Mouse (Mus musculus) bone marrow, adult 2 months (tissue): ENCODE measurements around the gene Ppp2ca.

Experiments
- CTCF ChIP-seq: fragments of 200-500 bp; IDR thresholded peaks from 2 replicates; pipeline ENCODE4 v1.5.1; 2011; ENCODE audit warnings: low read length, control low read depth; ENCODE audit not compliant: control insufficient read depth, insufficient read depth
- POLR2A ChIP-seq: fragments of 200-500 bp; IDR thresholded peaks from 2 replicates; pipeline ENCODE4 v1.6.1; 2011; ENCODE audit warnings: low read depth, mild to moderate bottlenecking, control low read depth, low read length, borderline replicate concordance; ENCODE audit not compliant: control insufficient read depth

- TF ChIP-seq CTCF: no peak
- no peak for TF ChIP-seq POLR2A
These were observed 30.7 kb downstream of the Ppp2ca start for GRCm38 (mm10) chr11:52129171-52129570.
